Mouse (Mus musculus): Measurements from ENCODE around the gene Cacna1i. TPM values are rescaled to one million over a fixed set of nuclear protein-coding genes. Genes with fewer than 3 reads are reported as not detected.

Cacna1i gene
- polyA plus RNA-seq, 1 experiment from 2014 or later = 0.05 TPM

GRCm38 (mm10) chr15:80358798-80359197 is 71.8 kb downstream of the Cacna1i start:
- H3K4me3 ChIP-seq (ENCODE audit: low read depth, low read length) = no peak overlapping the region
- no peak overlapping the region for H3K27ac ChIP-seq (ENCODE audit: low read depth, low read length)
- H3K9me3 ChIP-seq (ENCODE audit: control insufficient read depth, low read length) = no peaks in the 10 kb centered on the region
- H3K4me1 ChIP-seq (ENCODE audit: control insufficient read depth, insufficient read depth, low read length) = no peaks in the 10 kb centered on the region
- 93% methylated on average over 19 of the region's 19 CpGs for WGBS
- no peaks in the 10 kb centered on the region for H3K36me3 ChIP-seq (ENCODE audit: control insufficient read depth, insufficient read depth, low read length)
- H3K4me2 ChIP-seq (ENCODE audit: low read depth) = no peak overlapping the region
- no peak for ATAC-seq (ENCODE audit: insufficient read depth, low FRiP score, low TSS enrichment)
- no peaks in the 10 kb centered on the region for H3K27me3 ChIP-seq (ENCODE audit: control insufficient read depth, insufficient read depth, low read length)
- no peak for DNase-seq (ENCODE audit: low spot score)
- no peak overlapping the region for H3K9ac ChIP-seq (ENCODE audit: low read length)

DNA sequence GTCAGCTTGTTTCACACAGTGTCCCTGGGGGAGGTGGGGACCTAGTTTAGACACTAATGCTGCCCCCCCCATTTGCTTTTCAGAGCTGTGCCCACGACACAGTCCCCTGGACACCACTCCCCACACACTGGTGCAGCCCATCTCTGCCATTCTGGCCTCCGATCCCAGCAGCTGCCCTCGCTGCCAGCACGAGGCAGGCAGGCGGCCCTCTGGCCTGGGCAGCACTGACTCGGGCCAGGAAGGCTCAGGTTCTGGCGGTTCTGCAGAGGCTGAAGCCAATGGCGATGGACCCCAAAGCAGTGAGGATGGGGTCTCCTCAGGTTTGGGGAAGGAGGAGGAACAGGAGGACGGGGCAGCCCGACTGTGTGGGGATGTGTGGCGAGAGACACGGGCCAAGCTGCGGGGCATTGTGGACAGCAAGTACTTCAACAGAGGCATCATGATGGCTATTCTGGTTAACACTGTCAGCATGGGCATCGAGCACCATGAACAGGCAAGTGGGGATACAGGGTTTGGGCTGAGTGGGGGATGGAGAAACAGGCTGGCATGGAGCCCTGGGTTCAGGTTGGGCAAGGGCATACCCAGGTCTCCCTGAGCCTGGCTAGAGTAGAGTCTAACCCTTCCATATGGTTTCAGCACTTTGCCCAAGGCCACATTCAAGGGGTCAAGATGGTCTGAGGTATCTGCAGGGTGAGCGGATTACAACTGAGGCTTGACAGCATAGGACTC is 74.9 kb downstream of the Cacna1i start:
- no peak overlapping the region for H3K27ac ChIP-seq (ENCODE audit: low read depth, low read length)

GRCm38 (mm10) chr15:80362509-80363172 is 75.6 kb downstream of the Cacna1i start:
- WGBS = 78% methylated on average over 8 of the region's 8 CpGs
- no peaks in the 10 kb centered on the region for H3K36me3 ChIP-seq (ENCODE audit: control insufficient read depth, insufficient read depth, low read length)
- H3K9ac ChIP-seq (ENCODE audit: low read length) = no peak overlapping the region
- ATAC-seq (ENCODE audit: insufficient read depth, low FRiP score, low TSS enrichment) = no peak
- H3K4me1 ChIP-seq (ENCODE audit: control insufficient read depth, insufficient read depth, low read length) = no peaks in the 10 kb centered on the region; the same call in 1 of the 2 replicates
- no peak for DNase-seq (ENCODE audit: low spot score)
- no peaks in the 10 kb centered on the region for H3K27me3 ChIP-seq (ENCODE audit: control insufficient read depth, insufficient read depth, low read length)
- H3K27ac ChIP-seq (ENCODE audit: low read depth, low read length) = no peak overlapping the region
- no peaks in the 10 kb centered on the region for H3K9me3 ChIP-seq (ENCODE audit: control insufficient read depth, low read length)
- no peak overlapping the region for H3K4me2 ChIP-seq (ENCODE audit: low read depth)
- no peak overlapping the region for H3K4me3 ChIP-seq (ENCODE audit: low read depth, low read length)

More for the DNA sequence above, 74.9 kb downstream of the Cacna1i start:
- ATAC-seq (ENCODE audit: insufficient read depth, low FRiP score, low TSS enrichment) (no peak), DNase-seq (ENCODE audit: low spot score) (no peak)
- Histone ChIP-seq H3K4me2 (ENCODE audit: low read depth) (no peak overlapping the region), H3K4me1 (ENCODE audit: control insufficient read depth, insufficient read depth, low read length) (no peaks in the 10 kb centered on the region; the same call in 1 of the 2 replicates), H3K9me3 (ENCODE audit: control insufficient read depth, low read length) (no peaks in the 10 kb centered on the region), H3K36me3 (ENCODE audit: control insufficient read depth, insufficient read depth, low read length) (no peaks in the 10 kb centered on the region), H3K27me3 (ENCODE audit: control insufficient read depth, insufficient read depth, low read length) (no peaks in the 10 kb centered on the region), H3K4me3 (ENCODE audit: low read depth, low read length) (no peak overlapping the region), H3K9ac (ENCODE audit: low read length) (no peak overlapping the region)
- 90% methylated on average over 15 of the region's 15 CpGs for WGBS

- 76% methylated on average over 13 of the region's 13 CpGs for WGBS
- ATAC-seq (ENCODE audit: insufficient read depth, low FRiP score, low TSS enrichment) (no peak), DNase-seq (ENCODE audit: low spot score) (no peak)
- no peaks in the 10 kb centered on the region; the same call in 1 of the 2 replicates for H3K4me1 ChIP-seq (ENCODE audit: control insufficient read depth, insufficient read depth, low read length)
- no peaks in the 10 kb centered on the region for H3K36me3 ChIP-seq (ENCODE audit: control insufficient read depth, insufficient read depth, low read length)
- H3K9me3 ChIP-seq (ENCODE audit: control insufficient read depth, low read length) = no peaks in the 10 kb centered on the region
- no peaks in the 10 kb centered on the region for H3K27me3 ChIP-seq (ENCODE audit: control insufficient read depth, insufficient read depth, low read length)
- H3K4me2 ChIP-seq (ENCODE audit: low read depth) = no peak overlapping the region
- no peak overlapping the region for H3K9ac ChIP-seq (ENCODE audit: low read length)
- H3K27ac ChIP-seq (ENCODE audit: low read depth, low read length) = no peak overlapping the region
- no peak overlapping the region for H3K4me3 ChIP-seq (ENCODE audit: low read depth, low read length)
These were observed 77.0 kb downstream of the Cacna1i start for GRCm38 (mm10) chr15:80363821-80364715.

DNA sequence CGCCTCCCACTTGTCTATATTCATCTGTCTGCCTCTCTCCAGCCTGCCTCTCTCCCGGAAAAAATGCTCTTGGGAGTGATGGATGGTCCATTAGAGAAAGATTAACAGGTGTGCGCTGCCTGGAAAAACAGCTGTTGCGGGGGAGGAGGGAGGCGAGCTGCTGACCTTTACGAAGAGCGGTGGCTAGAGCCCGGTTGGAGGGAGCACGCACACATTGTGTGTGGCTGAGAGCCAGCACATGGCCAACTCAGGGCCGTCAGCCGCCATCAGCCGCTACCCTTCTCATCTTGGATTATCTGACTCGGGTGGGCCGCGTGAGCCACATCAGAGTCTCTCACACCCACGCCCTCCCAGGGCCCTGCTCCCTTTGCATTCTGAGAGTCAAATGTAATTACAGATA is 79.9 kb downstream of the Cacna1i start:
- Histone ChIP-seq H3K27me3 (ENCODE audit: control insufficient read depth, insufficient read depth, low read length) (no peaks in the 10 kb centered on the region), H3K9me3 (ENCODE audit: control insufficient read depth, low read length) (no peaks in the 10 kb centered on the region), H3K27ac (ENCODE audit: low read depth, low read length) (no peak overlapping the region), H3K36me3 (ENCODE audit: control insufficient read depth, insufficient read depth, low read length) (no peaks in the 10 kb centered on the region), H3K4me2 (ENCODE audit: low read depth) (no peak overlapping the region), H3K4me1 (ENCODE audit: control insufficient read depth, insufficient read depth, low read length) (no peaks in the 10 kb centered on the region; the same call in 1 of the 2 replicates), H3K4me3 (ENCODE audit: low read depth, low read length) (no peak overlapping the region), H3K9ac (ENCODE audit: low read length) (no peak overlapping the region)
- ATAC-seq (ENCODE audit: insufficient read depth, low FRiP score, low TSS enrichment) = no peak
- WGBS = 28% methylated on average over 16 of the region's 16 CpGs
- DNase-seq (ENCODE audit: low spot score) = peak; percentile 59

DNA sequence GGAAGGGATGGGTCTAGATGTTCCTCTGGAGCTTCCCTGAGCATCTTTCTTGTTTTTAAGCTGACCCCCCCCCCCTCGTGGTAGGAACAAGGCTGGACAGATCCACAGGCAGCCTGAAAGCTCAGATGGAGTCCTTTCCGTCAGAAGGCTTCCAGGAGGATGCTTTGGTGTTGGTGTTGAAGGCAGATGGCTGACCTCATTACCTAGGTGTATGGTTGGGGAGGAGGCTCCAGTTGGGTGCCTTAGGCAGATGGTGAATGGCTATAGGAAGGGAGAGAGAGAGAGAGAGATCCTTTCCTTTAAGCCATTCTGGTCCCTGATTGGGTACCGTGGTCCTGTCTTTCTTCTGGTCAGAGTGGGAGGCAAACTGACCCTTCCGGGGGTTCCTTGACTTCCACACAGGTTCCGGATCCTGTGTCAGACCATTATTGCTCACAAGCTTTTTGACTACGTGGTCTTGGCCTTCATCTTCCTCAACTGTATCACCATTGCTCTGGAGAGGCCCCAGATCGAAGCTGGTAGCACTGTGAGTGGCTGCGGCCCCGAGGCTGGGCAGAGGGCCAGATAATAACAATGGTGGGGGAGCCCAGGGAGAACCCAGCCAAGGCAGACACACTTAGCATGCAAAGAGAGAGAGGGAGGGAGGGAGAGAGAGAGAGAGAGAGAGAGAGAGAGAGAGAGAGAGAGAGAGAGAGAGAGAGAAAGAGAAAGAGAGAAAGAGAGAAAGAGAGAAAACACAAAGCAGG is 86.4 kb downstream of the Cacna1i start:
- DNase-seq (ENCODE audit: low spot score) (no peak), ATAC-seq (ENCODE audit: insufficient read depth, low FRiP score, low TSS enrichment) (no peak)
- H3K27me3 ChIP-seq (ENCODE audit: control insufficient read depth, insufficient read depth, low read length) = no peaks in the 10 kb centered on the region
- H3K4me2 ChIP-seq (ENCODE audit: low read depth) = no peak overlapping the region
- H3K27ac ChIP-seq (ENCODE audit: low read depth, low read length) = no peak overlapping the region
- H3K36me3 ChIP-seq (ENCODE audit: control insufficient read depth, insufficient read depth, low read length) = no peaks in the 10 kb centered on the region
- no peaks in the 10 kb centered on the region for H3K4me1 ChIP-seq (ENCODE audit: control insufficient read depth, insufficient read depth, low read length)
- WGBS = 79% methylated on average over 9 of the region's 9 CpGs
- H3K9ac ChIP-seq (ENCODE audit: low read length) = no peak overlapping the region
- no peak overlapping the region for H3K4me3 ChIP-seq (ENCODE audit: low read depth, low read length)
- no peaks in the 10 kb centered on the region for H3K9me3 ChIP-seq (ENCODE audit: control insufficient read depth, low read length)

- no peaks in the 10 kb centered on the region for H3K4me1 ChIP-seq (ENCODE audit: control insufficient read depth, insufficient read depth, low read length)
- no peaks in the 10 kb centered on the region for H3K27me3 ChIP-seq (ENCODE audit: control insufficient read depth, insufficient read depth, low read length)
- no peak overlapping the region for H3K4me2 ChIP-seq (ENCODE audit: low read depth)
- H3K36me3 ChIP-seq (ENCODE audit: control insufficient read depth, insufficient read depth, low read length) = no peaks in the 10 kb centered on the region
- ATAC-seq (ENCODE audit: insufficient read depth, low FRiP score, low TSS enrichment) = no peak
- no peak for DNase-seq (ENCODE audit: low spot score)
- H3K27ac ChIP-seq (ENCODE audit: low read depth, low read length) = no peak overlapping the region
- WGBS = 82% methylated on average over 3 of the region's 5 CpGs
- H3K9me3 ChIP-seq (ENCODE audit: control insufficient read depth, low read length) = no peaks in the 10 kb centered on the region
- H3K4me3 ChIP-seq (ENCODE audit: low read depth, low read length) = no peak overlapping the region
- no peak overlapping the region for H3K9ac ChIP-seq (ENCODE audit: low read length)
These were observed 87.8 kb downstream of the Cacna1i start for GRCm38 (mm10) chr15:80374854-80375253.

DNA sequence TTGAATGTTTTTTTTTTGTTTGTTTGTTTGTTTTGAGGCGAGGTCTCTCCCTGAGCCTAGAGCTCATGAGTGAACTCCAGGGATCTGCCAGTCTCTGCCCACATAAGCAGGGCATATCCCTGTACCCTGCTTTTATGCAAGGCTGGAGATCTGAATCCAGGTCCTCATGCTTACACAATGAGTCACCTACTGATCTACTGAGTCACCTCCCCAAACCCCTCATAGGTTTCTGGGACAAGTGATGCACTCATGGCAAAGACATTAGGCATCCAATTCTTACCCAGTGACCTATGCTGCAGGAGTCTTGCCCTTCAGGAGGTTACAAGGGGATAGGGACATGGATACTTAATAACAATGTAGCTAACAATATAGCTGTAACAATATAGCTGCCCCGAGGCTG is 100.1 kb downstream of the Cacna1i start:
- WGBS = 71% methylated on average over 2 of the region's 2 CpGs
- no peak overlapping the region for H3K27ac ChIP-seq (ENCODE audit: low read depth, low read length)
- ATAC-seq (ENCODE audit: insufficient read depth, low FRiP score, low TSS enrichment) (no peak), DNase-seq (ENCODE audit: low spot score) (no peak)
- no peak overlapping the region for H3K4me3 ChIP-seq (ENCODE audit: low read depth, low read length)
- H3K27me3 ChIP-seq (ENCODE audit: control insufficient read depth, insufficient read depth, low read length) = no peaks in the 10 kb centered on the region
- H3K9me3 ChIP-seq (ENCODE audit: control insufficient read depth, low read length) = no peaks in the 10 kb centered on the region
- no peaks in the 10 kb centered on the region for H3K4me1 ChIP-seq (ENCODE audit: control insufficient read depth, insufficient read depth, low read length)
- H3K4me2 ChIP-seq (ENCODE audit: low read depth) = no peak overlapping the region
- H3K9ac ChIP-seq (ENCODE audit: low read length) = no peak overlapping the region
- no peaks in the 10 kb centered on the region for H3K36me3 ChIP-seq (ENCODE audit: control insufficient read depth, insufficient read depth, low read length)

Measured in neural tube, embryonic 11.5 days (tissue).